24 mouse cellular contexts compared by ENCODE assay signal in the genomic region with DNA sequence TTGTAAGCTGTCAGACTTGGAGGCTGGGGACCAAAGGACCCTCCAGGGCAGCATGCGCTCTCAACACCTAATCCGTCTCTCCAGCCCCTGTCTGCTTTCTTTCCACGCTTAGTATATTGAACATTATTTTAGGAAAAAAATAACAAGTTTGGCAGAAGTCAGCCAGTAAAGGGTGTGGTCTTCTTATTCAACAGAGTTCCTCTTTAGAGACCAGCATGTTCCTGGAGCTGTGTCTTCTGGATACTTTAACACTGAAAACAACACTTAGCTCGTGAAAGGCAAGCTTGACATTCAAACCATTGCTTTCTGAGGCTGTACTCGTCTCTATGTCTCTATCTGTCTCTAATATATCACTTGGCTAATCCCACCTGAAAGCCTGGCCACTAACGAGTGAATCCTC.
"Had no signal": no experiment of that assay in that cellular context is flagged by ENCODE, and none has a peak within 500 bp of the region (broad histone marks: within the 10 kb centered on the region; RNA-seq: fewer than 3 reads in every experiment).

No protein-coding gene starts in this region.

- H3K4me3 ChIP-seq: heart, adult 2 months; heart, embryonic 13.5 days; heart, embryonic 15.5 days; hindbrain, embryonic 13.5 days; hindbrain, embryonic 15.5 days; kidney, embryonic 15.5 days; limb, embryonic 13.5 days; limb, embryonic 15.5 days; liver, embryonic 12.5 days had no signal

- DNase-seq: gastrocnemius, postnatal 14 days; gastrocnemius, postnatal 36 days; heart, adult 11 months; heart, adult 2 months; heart, postnatal 14 days; heart, postnatal 36 days; kidney, adult 11 months; kidney, adult 2 months; kidney, adult 9 months; kidney, postnatal 14 days; kidney, postnatal 36 days; layer of hippocampus, postnatal 36 days; left cerebral cortex, postnatal 4 days had no signal

- H3K4me1 ChIP-seq: heart, embryonic 13.5 days; heart, embryonic 15.5 days; hindbrain, embryonic 13.5 days; hindbrain, embryonic 15.5 days; kidney, embryonic 15.5 days; limb, embryonic 13.5 days; limb, embryonic 15.5 days; liver, embryonic 12.5 days had no signal

- ATAC-seq: hindbrain, postnatal 0 days; intestine, embryonic 16.5 days; liver, embryonic 12.5 days had no signal

- H3K27ac ChIP-seq: heart, adult 2 months; heart, embryonic 13.5 days; heart, embryonic 15.5 days; hindbrain, embryonic 13.5 days; hindbrain, embryonic 15.5 days; hindbrain, postnatal 0 days; kidney, embryonic 15.5 days; kidney, postnatal 0 days; limb, embryonic 13.5 days; limb, embryonic 15.5 days; liver, embryonic 12.5 days had no signal
